ENCODE assay signal across 8 mouse cellular contexts in the genomic region with DNA sequence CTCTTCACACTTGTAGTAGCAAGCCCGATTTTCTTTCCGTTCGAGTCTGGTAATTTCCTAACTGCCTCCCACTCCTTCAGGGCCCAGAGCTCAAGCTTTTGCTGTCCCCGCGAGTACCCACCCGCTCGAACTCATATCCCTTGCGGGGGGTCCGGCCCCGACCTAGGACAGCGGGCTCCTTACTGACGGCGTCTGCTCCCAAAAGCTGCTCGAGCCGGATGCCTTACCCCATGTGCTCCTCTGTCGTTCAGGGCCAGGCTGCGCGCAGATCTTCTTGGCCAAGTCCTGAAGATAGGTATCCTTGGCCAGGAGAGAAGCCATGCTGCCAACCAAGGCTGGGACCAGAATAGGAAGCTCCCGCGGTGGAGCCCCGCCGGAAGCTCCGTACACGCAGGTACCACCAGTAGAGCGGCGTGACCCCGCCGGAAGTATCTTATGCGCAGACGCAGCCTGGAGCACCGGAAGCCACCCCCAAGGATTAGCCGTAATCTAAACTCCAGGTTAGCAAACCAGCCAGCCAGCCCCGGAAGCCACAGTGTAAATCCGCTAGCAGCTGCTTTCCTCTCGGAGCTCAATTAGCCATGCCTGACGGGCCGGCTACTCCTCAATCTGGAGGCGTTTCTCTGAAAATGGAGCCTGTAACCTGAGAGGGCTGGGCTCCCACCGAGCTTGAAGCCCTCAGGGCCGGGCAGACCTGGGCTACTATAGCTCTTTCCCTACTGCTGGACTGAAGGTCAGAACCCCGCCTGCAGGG. TPM values are rescaled to one million over a fixed set of nuclear protein-coding genes. Genes with fewer than 3 reads are reported as not detected.
DNase-seq lines count a peak whose midpoint lies in the region; ATAC-seq lines count a peak whose summit lies in the region.

Surf6 (minus strand) TSS at position 413 of the 754 bp plus-strand sequence.

- WGBS in heart, embryonic 14.5 days = under 1% methylated on average over 41 of the region's 41 CpGs
- under 1% methylated on average over 41 of the region's 41 CpGs for WGBS in liver, embryonic 13.5 days (ENCODE audit: insufficient replicate concordance)
- WGBS in stomach, embryonic 16.5 days = under 1% methylated on average over 41 of the region's 41 CpGs

- peak within 1 kb of the TSS; percentile 67 to 90 for H3K4me3 ChIP-seq in heart, embryonic 14.5 days (ENCODE audit: control insufficient read depth in 1 of 2, insufficient read depth in 1 of 2, low read depth in 1 of 2, low read length in 2 of 2)
- H3K4me3 ChIP-seq in liver, embryonic 13.5 days (replicated peaks) = peak within 1 kb of the TSS; percentile 88
- H3K4me3 ChIP-seq in stomach, embryonic 16.5 days (replicated peaks; ENCODE audit: low read length) = peak within 1 kb of the TSS; percentile 78

- H3K36me3 ChIP-seq in heart, embryonic 14.5 days (ENCODE audit: control insufficient read depth, insufficient read depth, low read length) = peaks cover 58% of the 10 kb centered on the region
- peaks cover 71% of the 10 kb centered on the region for H3K36me3 ChIP-seq in liver, embryonic 13.5 days
- H3K36me3 ChIP-seq in stomach, embryonic 16.5 days (ENCODE audit: control insufficient read depth, insufficient read depth, low read length) = peaks cover 27% of the 10 kb centered on the region

- DNase-seq in c-Kit-negative CD71-positive TER-119-positive erythroid progenitor cells, embryonic 14.5 days (ENCODE audit: low read depth, low spot score) = peak; percentile 69
- DNase-seq in fibroblast of lung, adult 2 months (ENCODE audit: low read depth) = peak; percentile 89
- peak; percentile 97 for DNase-seq in kidney, postnatal 14 days
- DNase-seq in liver, embryonic 13.5 days = peak; percentile 93
- peak; percentile 98 for DNase-seq in neural tube, embryonic 10.5 days (ENCODE audit: extremely low spot score, low spot score)

- no peaks in the 10 kb centered on the region for H3K27me3 ChIP-seq in heart, embryonic 14.5 days (ENCODE audit: control insufficient read depth, insufficient read depth, low read length)
- H3K27me3 ChIP-seq in liver, embryonic 13.5 days = no peaks in the 10 kb centered on the region
- H3K27me3 ChIP-seq in stomach, embryonic 16.5 days (ENCODE audit: control insufficient read depth, insufficient read depth, low read length) = no peaks in the 10 kb centered on the region

- peaks cover 6 to 19% of the 10 kb centered on the region in 2 experiments for H3K4me1 ChIP-seq in heart, embryonic 14.5 days (ENCODE audit: control insufficient read depth in 2 of 2, insufficient read depth in 2 of 2, low read length in 2 of 2)
- peaks cover 47% of the 10 kb centered on the region for H3K4me1 ChIP-seq in liver, embryonic 13.5 days (replicated peaks)
- H3K4me1 ChIP-seq in stomach, embryonic 16.5 days (ENCODE audit: control insufficient read depth, insufficient read depth, low read length) = peaks cover 24% of the 10 kb centered on the region

- peak within 1 kb of the TSS; percentile 86 for H3K4me2 ChIP-seq in heart, embryonic 14.5 days (ENCODE audit: low read length)
- peak within 1 kb of the TSS; percentile 91 for H3K4me2 ChIP-seq in liver, embryonic 13.5 days
- peak within 1 kb of the TSS; percentile 71 for H3K4me2 ChIP-seq in stomach, embryonic 16.5 days (ENCODE audit: low read depth, low read length)

- H3K9me3 ChIP-seq in heart, embryonic 14.5 days (ENCODE audit: control insufficient read depth, low read length) = no peaks in the 10 kb centered on the region
- no peaks in the 10 kb centered on the region for H3K9me3 ChIP-seq in liver, embryonic 13.5 days (replicated peaks)
- no peaks in the 10 kb centered on the region for H3K9me3 ChIP-seq in stomach, embryonic 16.5 days (replicated peaks; ENCODE audit: control insufficient read depth, low read length)

- H3K9ac ChIP-seq in heart, embryonic 14.5 days (ENCODE audit: low read length) = peak within 1 kb of the TSS; percentile 90
- peak within 1 kb of the TSS; percentile 89 for H3K9ac ChIP-seq in liver, embryonic 13.5 days
- peak within 1 kb of the TSS; percentile 92 for H3K9ac ChIP-seq in stomach, embryonic 16.5 days (ENCODE audit: low read length)

- peak within 1 kb of the TSS; percentile 77 to 88 for H3K27ac ChIP-seq in heart, embryonic 14.5 days (replicated peaks in 1 of 2; ENCODE audit: control insufficient read depth in 1 of 2, insufficient read depth in 1 of 2, low read depth in 2 of 2, low read length in 2 of 2)
- H3K27ac ChIP-seq in liver, embryonic 13.5 days = peak within 1 kb of the TSS; percentile 91
- H3K27ac ChIP-seq in stomach, embryonic 16.5 days (ENCODE audit: low read length) = peak within 1 kb of the TSS; percentile 86

- peak; percentile 99 for ATAC-seq in CD4-positive, CD25-positive, alpha-beta regulatory T cell, adult 4 months
- ATAC-seq in heart, embryonic 14.5 days (ENCODE audit: insufficient number of reproducible peaks, insufficient read depth, low FRiP score, low read depth) = peak; percentile 86
- peak; percentile 94 for ATAC-seq in liver, embryonic 13.5 days (ENCODE audit: low read depth)
- peak; percentile 96 for ATAC-seq in stomach, embryonic 16.5 days (ENCODE audit: insufficient read depth, low FRiP score)

RNA-seq across cellular contexts. Expression of gene Surf6, which starts in this region (rescaled TPM):
- polyA plus RNA-seq in CD4-positive, CD25-positive, alpha-beta regulatory T cell, adult 4 months (2017; shearing (Covaris generic)) = 10 to 100 TPM; 27.3 to 56.2 TPM
- polyA plus RNA-seq in heart, embryonic 14.5 days (2014; fragmentation: Nextera tagmentation; extraction: Ambion mirVana) = 7.6 and 9.6 TPM in 2 replicates
- 14.8 and 17.8 TPM in 2 replicates for polyA plus RNA-seq in liver, embryonic 13.5 days (2015; fragmentation: Nextera tagmentation; extraction: Ambion mirVana)
- 24.6 and 25.1 TPM in 2 replicates for polyA plus RNA-seq in stomach, embryonic 16.5 days (2015; fragmentation: Nextera tagmentation; extraction: Ambion mirVana)

Comparison
In these comparisons a context has a peak if more than half of its experiments do, and no peak if none do; other contexts are left out.
1. Peak in every context shown above with its lines: DNase-seq, ATAC-seq, H3K4me3 ChIP-seq and H3K27ac ChIP-seq.